Mouse (Mus musculus) brown adipose tissue, adult 24 weeks (tissue): ENCODE data around the gene Stat1. TPM values are rescaled to one million over a fixed set of nuclear protein-coding genes. Genes with fewer than 3 reads are reported as not detected.

Experiments
- H3K27ac ChIP-seq: fragments of 200-500 bp; replicated peaks from 2 replicates; pipeline ENCODE4 v1.5.1; 2012; ENCODE audit warnings: low read depth, mild to moderate bottlenecking, low read length
- H3K4me1 ChIP-seq: fragments of 200-500 bp; 2 replicates; pipeline ENCODE4 v1.6.1; 2012; ENCODE audit warnings: low read length, mixed read lengths; ENCODE audit not compliant: control insufficient read depth, insufficient read depth, insufficient read length
- H3K4me3 ChIP-seq: fragments of 200-500 bp; 2 replicates; pipeline ENCODE4 v1.5.1; 2012; ENCODE audit warnings: low read depth, mild to moderate bottlenecking, low read length, moderate library complexity; ENCODE audit not compliant: insufficient read depth
- polyA plus RNA-seq: library from polyadenylated mRNA; stranded (reverse); fragments of >200 nt; gene quantifications from 2 replicates; pipeline ENCODE4 v1.2.4, GENCODE M21; 2012; ENCODE audit not compliant: missing spikeins, insufficient read depth, insufficient read length

The Stat1 gene
- 46.2 and 49.0 TPM in 2 replicates for polyA plus RNA-seq

GRCm38 (mm10) chr1:52118860-52119591 is at the start of gene Stat1:
TSS of gene Stat1 (plus strand) at chr1:52119440.
- peak within 1 kb of the TSS; percentile 83 for H3K27ac ChIP-seq
- H3K4me3 ChIP-seq, result peak within 1 kb of the TSS; percentile 85
- H3K4me1 ChIP-seq, result peaks cover 12% of the 10 kb centered on the region; the same call in 1 of the 2 replicates

- no peaks in the 10 kb centered on the region for H3K4me1 ChIP-seq
- no peak overlapping the region for H3K27ac ChIP-seq
- no peak overlapping the region for H3K4me3 ChIP-seq
Observed at GRCm38 (mm10) chr1:52079724-52080367, 39.4 kb upstream of the Stat1 start.

- H3K4me3 ChIP-seq, result no peak overlapping the region
Observed at GRCm38 (mm10) chr1:52080375-52080774, 38.9 kb upstream of the Stat1 start.

GRCm38 (mm10) chr1:52086236-52086635 is 33.0 kb upstream of the Stat1 start:
- Histone ChIP-seq H3K4me3 (no peak overlapping the region), H3K4me1 (no peaks in the 10 kb centered on the region), H3K27ac (no peak overlapping the region)

More at GRCm38 (mm10) chr1:52080375-52080774, 38.9 kb upstream of the Stat1 start:
- no peak overlapping the region for H3K27ac ChIP-seq
- no peaks in the 10 kb centered on the region for H3K4me1 ChIP-seq

- Histone ChIP-seq H3K4me3 (no peak overlapping the region), H3K4me1 (no peaks in the 10 kb centered on the region), H3K27ac (no peak overlapping the region)
Observed at GRCm38 (mm10) chr1:52087128-52087527, 32.1 kb upstream of the Stat1 start.

- Histone ChIP-seq H3K27ac (no peak overlapping the region), H3K4me1 (no peaks in the 10 kb centered on the region), H3K4me3 (no peak overlapping the region)
Observed at GRCm38 (mm10) chr1:52088634-52089033, 30.6 kb upstream of the Stat1 start.

GRCm38 (mm10) chr1:52098618-52099232 is 20.5 kb upstream of the Stat1 start:
- Histone ChIP-seq H3K27ac (no peak overlapping the region), H3K4me3 (no peak overlapping the region), H3K4me1 (no peaks in the 10 kb centered on the region)

GRCm38 (mm10) chr1:52100496-52100895 is 18.7 kb upstream of the Stat1 start:
- H3K27ac ChIP-seq, result no peak overlapping the region
- H3K4me1 ChIP-seq, result no peaks in the 10 kb centered on the region
- no peak overlapping the region for H3K4me3 ChIP-seq

GRCm38 (mm10) chr1:52102795-52103194 is 16.4 kb upstream of the Stat1 start:
- no peak overlapping the region for H3K4me3 ChIP-seq
- H3K4me1 ChIP-seq, result no peaks in the 10 kb centered on the region
- H3K27ac ChIP-seq, result no peak overlapping the region

GRCm38 (mm10) chr1:52107206-52107605 is 12.0 kb upstream of the Stat1 start:
- no peaks in the 10 kb centered on the region for H3K4me1 ChIP-seq
- H3K27ac ChIP-seq, result no peak overlapping the region

GRCm38 (mm10) chr1:52111217-52111616 is 8.0 kb upstream of the Stat1 start:
- H3K27ac ChIP-seq, result no peak overlapping the region
- H3K4me3 ChIP-seq, result no peak overlapping the region
- no peaks in the 10 kb centered on the region for H3K4me1 ChIP-seq

More at GRCm38 (mm10) chr1:52107206-52107605, 12.0 kb upstream of the Stat1 start:
- no peak overlapping the region for H3K4me3 ChIP-seq

GRCm38 (mm10) chr1:52112301-52112700 is 6.9 kb upstream of the Stat1 start:
- H3K4me1 ChIP-seq, result peaks cover 3% of the 10 kb centered on the region; the same call in 1 of the 2 replicates
- 0 out of 2 replicates have a peak overlapping the region, but pooled peaks have one; percentile 4 for H3K27ac ChIP-seq
- no peak overlapping the region for H3K4me3 ChIP-seq

GRCm38 (mm10) chr1:52113067-52113665 is 6.1 kb upstream of the Stat1 start:
- H3K4me1 ChIP-seq, result peaks cover 4% of the 10 kb centered on the region; the same call in 1 of the 2 replicates
- peak overlapping the region; percentile 71 for H3K4me3 ChIP-seq
- peak overlapping the region; percentile 93 for H3K27ac ChIP-seq

GRCm38 (mm10) chr1:52113666-52114069 is 5.6 kb upstream of the Stat1 start:
- Histone ChIP-seq H3K4me1 (peaks cover 9% of the 10 kb centered on the region; the same call in 1 of the 2 replicates), H3K27ac (peak overlapping the region; percentile 93), H3K4me3 (peak overlapping the region; percentile 71)

- Histone ChIP-seq H3K4me3 (no peak overlapping the region), H3K4me1 (peaks cover 12% of the 10 kb centered on the region; the same call in 1 of the 2 replicates), H3K27ac (peak overlapping the region; percentile 71)
Observed at GRCm38 (mm10) chr1:52116441-52116840, 2.8 kb upstream of the Stat1 start.
